Mouse (Mus musculus) granulocyte monocyte progenitor cell, adult 5-6 weeks (primary cell): ENCODE measurements around the gene Spata6. TPM values are rescaled to one million over a fixed set of nuclear protein-coding genes. Genes with fewer than 3 reads are reported as not detected.

Experiments
- ATAC-seq: replicated peaks from 2 replicates; pipeline ENCODE4 v1.8.0; 2016; ENCODE audit warnings: mild to moderate bottlenecking, moderate TSS enrichment, inconsistent platforms; ENCODE audit not compliant: poor library complexity, severe bottlenecking
- total RNA-seq, 2 experiments: library from RNA; stranded (forward) in 1 of 2; stranded (reverse) in 1 of 2; fragments of 200-712, 200-1000 nt in 1 of 2; fragments of >200 nt in 1 of 2; fragmentation: Nextera tagmentation in 1 of 2; gene quantifications; 2 replicates each; pipeline ENCODE4 v1.2.3; 2014 to 2017

The Spata6 gene
- total RNA-seq, 2 experiments from 2014 or later = 13.0 to 16.3 TPM

GRCm38 (mm10) chr4:111817478-111817877 lies 97.7 kb downstream of the Spata6 start:
- no peak for ATAC-seq

GRCm38 (mm10) chr4:111838882-111839281 lies 119.1 kb downstream of the Spata6 start:
- ATAC-seq = no peak

DNA sequence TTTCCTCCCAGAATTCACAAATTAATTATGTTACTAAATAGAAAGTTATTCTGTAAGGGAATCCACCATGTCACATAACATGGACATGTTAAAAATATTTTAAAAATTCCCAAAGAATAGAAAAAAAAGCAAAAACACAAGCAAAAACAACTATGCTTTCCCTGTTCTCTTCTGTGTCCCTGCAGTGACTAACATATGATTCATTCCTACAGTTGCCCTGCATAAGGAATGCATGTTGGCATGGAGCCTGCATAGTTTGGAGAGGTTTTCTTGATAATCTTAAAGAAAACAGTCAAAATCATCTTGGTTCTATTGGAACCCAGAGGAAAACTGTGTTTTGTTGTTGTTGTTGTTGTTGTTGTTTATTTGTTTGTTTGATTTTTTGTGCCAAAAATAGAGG lies 132.8 kb downstream of the Spata6 start:
- ATAC-seq = no peak

DNA sequence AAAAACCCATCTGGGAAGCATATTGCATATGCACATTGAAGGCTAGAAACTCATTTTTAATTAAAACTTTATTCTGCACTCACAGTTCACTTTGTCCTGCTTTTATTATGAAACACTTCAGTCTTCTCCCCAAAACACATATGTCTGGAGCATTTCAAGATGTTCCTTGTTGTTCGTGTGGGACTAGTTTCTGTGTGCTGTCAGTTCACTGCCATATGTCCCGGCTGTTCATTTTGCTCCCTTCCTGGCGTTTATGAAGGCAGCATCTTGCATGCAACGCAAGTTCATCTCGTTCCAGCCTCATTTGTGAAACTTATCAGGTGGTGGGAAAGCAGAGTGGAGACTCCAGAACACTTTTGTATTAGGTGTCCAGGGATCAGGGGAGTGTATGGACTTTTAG lies 146.9 kb downstream of the Spata6 start:
- ATAC-seq = no peak

- no peak for ATAC-seq
Measured at GRCm38 (mm10) chr4:111867743-111868401, 148.1 kb downstream of the Spata6 start.

Other genes starting within 250 kb of the Spata6 start
- gene Slc5a9, start 182.9 kb downstream of the Spata6 start, total RNA-seq (2014; fragmentation: Nextera tagmentation) = not detected in 2 replicates
- not detected in 2 replicates for gene Slc5a9, start 182.9 kb downstream of the Spata6 start, total RNA-seq (2017)
- gene Skint8, start 199.4 kb downstream of the Spata6 start, total RNA-seq (2014; fragmentation: Nextera tagmentation) = not detected in 2 replicates
- not detected in 2 replicates for gene Skint8, start 199.4 kb downstream of the Spata6 start, total RNA-seq (2017)